Mouse (Mus musculus) ZHBTc4 (cell line): Measurements from ENCODE around the gene Cysltr2.

ENCODE experiments used
- DNase-seq: peaks from one replicate; pipeline ENCODE4 v3.0.0-alpha.2; 2011; ENCODE audit warnings: low read depth, low spot score

Cysltr2 gene

DNA sequence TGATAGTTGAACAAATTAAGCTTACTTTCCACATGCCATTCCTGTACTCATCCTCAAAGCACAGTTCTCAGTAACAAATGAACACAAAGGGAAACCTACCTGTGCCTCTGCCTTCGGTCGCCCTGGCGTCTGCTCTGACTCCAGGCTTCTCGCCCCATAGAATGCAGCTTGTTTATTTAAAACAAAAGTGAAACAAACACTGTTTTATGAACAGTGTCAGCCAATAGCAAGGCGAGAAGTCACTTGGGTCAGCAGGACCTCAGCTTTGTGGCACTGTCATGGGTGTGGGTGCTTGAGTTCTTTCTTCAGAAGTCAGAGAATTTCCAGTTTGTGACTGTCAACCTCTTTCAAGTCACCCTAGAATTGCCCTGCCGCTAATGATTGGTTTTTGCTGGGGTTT, at the start of gene Cysltr2:
Gene Cysltr2 (minus strand): TSS at position 178 of the 400 bp plus-strand sequence.
- no peak for DNase-seq

- DNase-seq: no peak
These were observed 46.1 kb upstream of the Cysltr2 start for GRCm38 (mm10) chr14:73094802-73095550.

DNA sequence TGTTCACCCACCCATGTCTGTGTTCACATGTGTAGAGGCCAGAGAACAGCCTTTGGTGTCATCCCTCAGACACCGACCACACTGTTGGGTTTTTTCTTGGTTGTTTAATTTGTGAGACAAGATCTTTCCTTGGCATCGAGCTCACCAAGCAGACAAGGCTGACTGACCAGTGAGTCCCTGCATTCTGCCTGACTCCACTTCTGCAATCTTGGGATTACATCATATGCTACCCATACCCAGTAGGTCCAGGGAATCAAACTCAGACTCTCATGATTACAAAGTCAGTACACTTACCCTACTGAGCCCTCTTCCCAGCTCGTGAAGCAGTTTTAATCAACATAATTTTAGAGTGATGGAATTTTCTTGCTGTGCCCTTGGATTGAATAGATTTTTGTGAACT, 44.0 kb upstream of the Cysltr2 start:
- DNase-seq: no peak

DNA sequence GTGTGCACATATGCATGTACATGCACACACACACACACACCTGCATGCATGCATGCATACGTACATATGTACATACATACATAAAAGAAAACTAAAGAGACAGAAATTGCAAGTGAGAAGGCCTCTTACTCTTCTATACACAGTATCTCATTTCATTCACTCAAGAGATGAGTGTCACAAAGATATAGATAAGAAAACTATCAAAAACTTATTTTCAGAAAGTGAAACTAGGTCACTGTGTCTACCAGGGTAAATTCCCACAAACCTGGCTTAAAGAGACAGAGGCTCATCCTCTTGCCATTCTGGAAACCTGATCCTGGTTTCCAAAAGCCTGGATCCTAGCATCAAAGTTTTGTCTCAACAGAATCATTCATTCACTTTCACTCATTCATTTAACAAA, 39.3 kb upstream of the Cysltr2 start:
- no peak for DNase-seq

- no peak for DNase-seq
These were observed 38.8 kb upstream of the Cysltr2 start for GRCm38 (mm10) chr14:73087746-73088145.

DNA sequence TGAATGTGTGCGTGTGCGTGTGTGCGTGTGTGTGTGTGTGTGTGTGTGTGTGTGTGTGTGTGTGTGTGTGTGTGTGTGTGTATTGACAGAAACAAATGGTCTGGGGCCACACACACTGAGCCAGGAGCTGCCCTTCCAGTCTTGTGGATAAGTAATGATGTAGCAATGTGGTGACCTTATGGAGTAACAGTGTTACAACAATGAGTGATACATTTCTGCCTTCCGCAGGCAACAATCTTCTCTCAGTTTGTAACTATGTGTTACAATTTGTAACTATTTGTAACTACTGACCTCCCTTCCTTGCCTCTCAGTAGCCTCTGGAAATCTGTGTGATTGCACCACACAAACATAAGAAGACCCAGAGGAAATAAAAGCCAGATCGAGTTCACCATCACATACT, 38.3 kb upstream of the Cysltr2 start:
- no peak for DNase-seq

GRCm38 (mm10) chr14:73086425-73086824, 37.5 kb upstream of the Cysltr2 start:
- DNase-seq: no peak

GRCm38 (mm10) chr14:73083563-73083962, 34.6 kb upstream of the Cysltr2 start:
- DNase-seq: no peak

GRCm38 (mm10) chr14:73064460-73064859, 15.5 kb upstream of the Cysltr2 start:
- no peak for DNase-seq

GRCm38 (mm10) chr14:73058755-73059154, 9.8 kb upstream of the Cysltr2 start:
- no peak for DNase-seq

DNA sequence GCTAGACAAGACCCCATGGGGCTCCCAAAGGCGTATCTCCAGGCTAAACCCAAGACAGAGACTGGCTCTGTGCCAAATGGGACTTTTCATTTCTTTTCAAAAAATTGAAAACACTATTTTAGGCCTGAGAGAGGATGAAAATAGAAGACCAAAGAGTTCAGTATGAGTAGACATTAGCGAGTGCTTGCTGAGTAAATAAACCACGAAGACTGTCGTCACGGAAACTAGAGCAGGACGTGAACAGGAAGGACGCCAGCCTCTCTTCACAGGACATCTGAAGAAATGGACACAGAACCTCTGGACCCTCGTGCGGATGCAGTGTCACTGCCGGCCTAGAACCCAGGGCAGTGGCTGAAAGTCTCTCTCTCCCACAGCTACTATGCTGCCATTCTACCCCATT, 8.8 kb upstream of the Cysltr2 start:
- DNase-seq: no peak

DNA sequence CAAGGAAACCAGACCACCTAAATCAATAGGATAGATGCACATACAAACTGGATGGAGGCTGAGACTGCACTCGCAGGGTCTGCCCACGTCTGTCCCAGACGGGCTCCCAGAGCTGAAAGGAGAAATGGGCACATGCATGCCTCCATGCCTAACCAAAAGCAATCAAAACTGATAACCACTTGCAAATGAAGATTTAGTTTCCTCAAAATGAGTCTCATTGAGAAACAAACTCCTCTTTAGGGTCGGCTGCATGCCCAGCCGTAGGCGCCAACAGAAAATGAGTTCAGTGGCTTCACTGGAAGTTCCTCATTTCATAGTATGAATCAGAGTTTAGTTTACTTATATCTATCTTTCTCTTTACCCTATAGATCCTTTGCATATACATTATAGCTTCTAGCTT, 7.9 kb upstream of the Cysltr2 start:
- DNase-seq: no peak

GRCm38 (mm10) chr14:73045199-73045928, 3.5 kb downstream of the Cysltr2 start:
- DNase-seq: no peak

- DNase-seq: no peak
These were observed 7.2 kb downstream of the Cysltr2 start for GRCm38 (mm10) chr14:73041689-73042088.

- DNase-seq: no peak
These were observed 15.6 kb downstream of the Cysltr2 start for GRCm38 (mm10) chr14:73033290-73033689.

DNA sequence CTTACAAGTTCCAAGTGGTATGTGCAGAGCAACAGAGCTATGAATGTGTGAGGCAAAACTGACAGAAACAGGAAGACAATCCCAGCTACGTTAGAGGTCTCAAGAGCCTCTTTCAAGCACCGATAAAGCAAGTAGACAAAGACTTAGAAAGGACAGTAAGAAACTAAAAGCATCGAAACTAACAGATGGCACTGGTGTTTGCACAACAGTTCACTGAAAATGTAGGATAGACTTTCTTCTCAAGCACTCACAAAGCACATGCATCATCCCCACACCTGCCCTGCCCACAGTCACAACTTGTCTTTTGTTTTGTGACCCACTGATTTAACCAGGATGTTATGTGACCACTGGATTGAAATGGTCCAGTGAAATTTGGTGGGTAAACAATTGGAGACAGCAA, 17.7 kb downstream of the Cysltr2 start:
- DNase-seq: no peak

DNA sequence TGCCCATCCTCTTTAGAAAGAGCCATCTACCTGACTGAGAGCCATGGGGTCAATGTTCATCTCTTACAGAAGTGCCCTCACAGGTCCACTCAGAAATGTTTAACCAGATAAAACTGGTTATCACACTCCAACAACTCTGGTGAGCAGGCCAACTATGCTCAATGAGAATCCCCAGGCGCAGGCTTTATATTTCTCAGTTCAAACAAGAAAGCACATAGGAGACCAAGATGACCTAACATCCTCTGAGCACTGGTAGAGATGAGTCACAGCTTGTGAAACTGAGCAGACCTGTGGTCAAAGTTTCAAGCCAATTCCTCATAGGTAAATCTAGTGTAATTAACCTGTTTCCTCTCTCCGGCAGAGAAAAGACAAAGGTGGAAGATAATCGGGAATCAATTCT, 31.6 kb downstream of the Cysltr2 start:
- DNase-seq: no peak

GRCm38 (mm10) chr14:73015386-73015785, 33.5 kb downstream of the Cysltr2 start:
- DNase-seq: no peak

DNA sequence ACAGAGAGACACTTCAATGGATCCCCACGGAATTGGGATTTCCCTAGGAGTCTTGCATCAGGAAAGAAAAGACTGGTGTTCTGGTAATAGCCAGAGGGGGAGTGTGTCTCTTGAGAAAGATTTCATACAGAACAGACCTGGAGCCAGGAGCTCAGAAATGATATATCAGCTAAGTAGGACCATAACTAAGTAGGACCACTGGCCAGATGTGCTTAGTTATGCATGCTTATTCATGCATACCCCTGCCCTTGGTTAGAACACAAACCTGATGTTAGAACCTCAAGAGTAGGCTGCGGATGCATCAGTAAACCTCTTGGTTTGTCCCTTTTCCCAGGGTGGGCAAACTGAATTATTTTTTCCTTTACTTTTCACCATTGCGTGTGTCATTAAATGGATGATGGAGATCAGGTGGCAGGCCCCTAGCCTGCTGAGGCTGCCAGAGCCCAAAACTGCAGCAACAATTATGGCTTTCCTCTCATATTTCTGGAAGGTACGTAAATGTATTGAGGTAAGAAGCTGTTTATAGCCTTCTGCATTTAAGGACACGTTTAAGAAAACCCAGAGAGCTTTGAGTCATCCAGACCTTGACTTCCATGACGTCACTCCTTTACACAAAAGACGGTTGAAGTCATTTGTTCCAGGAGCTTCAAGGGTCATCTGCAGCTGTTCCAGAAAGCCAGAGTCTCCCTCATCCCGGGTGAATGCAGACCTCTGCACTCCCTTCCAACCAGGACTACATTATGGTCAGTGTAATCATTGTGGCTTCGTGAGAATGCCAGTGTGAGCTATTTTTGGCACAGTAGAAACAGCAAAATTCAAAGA, 35.0 kb downstream of the Cysltr2 start:
- DNase-seq: no peak

GRCm38 (mm10) chr14:73001814-73002213, 47.1 kb downstream of the Cysltr2 start:
- DNase-seq: no peak

DNA sequence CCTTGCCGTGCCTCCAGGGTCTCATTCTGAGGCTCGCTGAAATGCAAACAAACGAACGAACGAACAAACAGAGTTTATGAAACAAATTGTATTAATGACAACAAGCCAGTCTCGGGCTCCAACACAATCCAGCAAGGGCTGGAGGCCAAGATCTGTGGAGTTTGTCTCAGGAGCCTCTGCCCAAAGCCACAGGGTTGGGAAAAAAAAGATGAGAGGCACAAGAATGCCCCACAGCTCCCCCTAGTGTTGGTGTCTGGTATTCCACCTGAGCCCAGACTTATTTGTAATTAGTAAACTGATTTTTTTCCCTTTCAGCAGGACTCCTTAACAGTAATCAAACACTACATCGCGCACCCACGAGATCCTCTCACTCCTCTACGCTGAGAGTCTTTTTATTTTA, 48.6 kb downstream of the Cysltr2 start:
- DNase-seq: peak; percentile 46

DNA sequence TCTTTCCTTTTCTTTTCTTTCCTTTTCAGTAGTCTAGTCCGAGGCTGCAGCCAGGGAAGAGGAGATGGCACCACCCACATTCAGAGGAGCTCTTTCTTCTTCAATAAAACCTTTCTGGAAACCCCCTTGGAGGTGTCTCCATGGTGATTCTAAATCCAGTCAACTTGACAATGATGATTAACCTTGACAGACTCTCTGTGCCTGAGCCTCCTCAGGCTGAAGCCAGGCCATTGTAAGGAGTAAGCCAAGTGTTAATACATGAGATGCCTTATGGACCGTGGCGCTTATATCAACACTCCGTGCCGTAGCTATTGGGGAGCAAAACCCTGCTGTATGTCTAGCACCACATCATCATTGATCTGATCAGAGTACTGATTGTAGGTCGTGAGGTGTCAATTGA, 50.8 kb downstream of the Cysltr2 start:
- DNase-seq: no peak
